Mouse (Mus musculus) heart, embryonic 12.5 days (tissue): ENCODE measurements around the gene U2surp. TPM values are rescaled to one million over a fixed set of nuclear protein-coding genes. Genes with fewer than 3 reads are reported as not detected.
"Not testable (repeated sequence)": the region's sequence is repeated elsewhere in the genome, so short reads cannot be mapped to it uniquely, and the experiment has no call there.

Source experiments
- ATAC-seq: fragments of 200-750 bp; cut with Nextera tagmentation; 2 replicates; pipeline ENCODE4 v1.8.0; 2017; ENCODE audit warnings: moderate TSS enrichment, moderate library complexity; ENCODE audit not compliant: insufficient number of reproducible peaks, low FRiP score
- H3K27ac ChIP-seq: fragments of 300-500 bp; sonication (generic); 2 replicates; pipeline ENCODE4 v1.5.1; 2016; ENCODE audit warnings: mild to moderate bottlenecking, moderate library complexity; ENCODE audit not compliant: poor library complexity, severe bottlenecking
- H3K27me3 ChIP-seq: fragments of 300-500 bp; sonication (generic); replicated peaks from 2 replicates; pipeline ENCODE4 v1.6.1; 2016; ENCODE audit warnings: mild to moderate bottlenecking, moderate library complexity
- H3K36me3 ChIP-seq: fragments of 300-500 bp; sonication (generic); 2 replicates; pipeline ENCODE4 v1.6.1; 2016; ENCODE audit warnings: mild to moderate bottlenecking, moderate library complexity
- H3K4me1 ChIP-seq: fragments of 300-500 bp; sonication (generic); replicated peaks from 2 replicates; pipeline ENCODE4 v1.6.1; 2016; ENCODE audit warnings: mild to moderate bottlenecking
- H3K4me2 ChIP-seq: fragments of 300-500 bp; sonication (generic); 2 replicates; pipeline ENCODE4 v1.6.1; 2016; ENCODE audit warnings: mild to moderate bottlenecking, moderate library complexity
- H3K4me3 ChIP-seq: fragments of 300-500 bp; sonication (generic); 2 replicates; pipeline ENCODE4 v1.5.1; 2016; ENCODE audit warnings: mild to moderate bottlenecking
- H3K9ac ChIP-seq: fragments of 300-500 bp; sonication (generic); 2 replicates; pipeline ENCODE4 v1.6.1; 2016; ENCODE audit warnings: mild to moderate bottlenecking, moderate library complexity
- H3K9me3 ChIP-seq: fragments of 300-500 bp; sonication (generic); replicated peaks from 2 replicates; pipeline ENCODE4 v1.6.1; 2016; ENCODE audit warnings: mild to moderate bottlenecking, moderate library complexity
- WGBS: fragments of 180-500 bp; shearing (Covaris S2); methylation state at CpG from one replicate; pipeline ENCODE4 v1.1.7; 2016; 5-methylcytosine and 5-hydroxymethylcytosine counted together
- polyA plus RNA-seq: library from polyadenylated mRNA; unstranded; fragments of >200 nt; fragmentation: Nextera tagmentation; extraction: Ambion mirVana; gene quantifications from 2 replicates; pipeline ENCODE4 v1.2.1, GENCODE M21; 2016

Gene U2surp
- polyA plus RNA-seq, 1 experiment from 2014 or later = 101 TPM

GRCm38 (mm10) chr9:95510693-95511404 is 947 bp downstream of the U2surp start:
- 4% methylated on average over 21 of the region's 21 CpGs for WGBS
- Histone ChIP-seq H3K9ac (peak overlapping the region; percentile 92), H3K27me3 (no peaks in the 10 kb centered on the region), H3K36me3 (no peaks in the 10 kb centered on the region), H3K27ac (peak overlapping the region; percentile 91), H3K9me3 (no peaks in the 10 kb centered on the region), H3K4me3 (peak overlapping the region; percentile 91), H3K4me1 (peaks cover 12% of the 10 kb centered on the region), H3K4me2 (peak overlapping the region; percentile 94)
- peak; percentile 31 for ATAC-seq

DNA sequence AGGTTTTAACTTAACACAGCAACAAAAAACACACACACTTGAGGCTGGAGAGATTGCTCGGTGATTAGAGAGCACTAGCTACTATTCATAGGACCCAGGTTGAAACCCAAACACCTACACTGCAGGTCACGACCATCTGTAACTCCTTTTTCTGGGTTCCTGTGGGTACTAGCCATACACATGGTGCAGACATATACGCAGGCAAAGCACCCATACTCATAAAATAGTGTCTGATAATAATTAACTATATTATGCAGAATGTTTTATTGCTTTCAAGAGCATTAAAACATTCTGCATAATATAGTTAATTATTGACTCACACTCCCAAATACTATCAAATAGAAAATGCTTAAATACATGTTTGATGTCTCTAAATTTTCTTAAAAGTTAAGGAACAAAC is 6.1 kb downstream of the U2surp start:
- H3K36me3 ChIP-seq = no peaks in the 10 kb centered on the region
- H3K9me3 ChIP-seq = no peaks in the 10 kb centered on the region
- H3K4me2 ChIP-seq = no peak overlapping the region
- H3K4me1 ChIP-seq = peaks cover 13% of the 10 kb centered on the region
- no peaks in the 10 kb centered on the region for H3K27me3 ChIP-seq
- H3K4me3 ChIP-seq = no peak overlapping the region
- no peak overlapping the region for H3K9ac ChIP-seq
- no peak for ATAC-seq
- WGBS = 82% methylated on average over 3 of the region's 3 CpGs
- no peak overlapping the region for H3K27ac ChIP-seq

GRCm38 (mm10) chr9:95499848-95500247 is 11.9 kb downstream of the U2surp start:
- no peak overlapping the region for H3K27ac ChIP-seq
- H3K9me3 ChIP-seq = no peaks in the 10 kb centered on the region
- H3K9ac ChIP-seq = no peak overlapping the region
- no peak for ATAC-seq
- H3K36me3 ChIP-seq = peaks cover 12% of the 10 kb centered on the region; the same call in 1 of the 2 replicates
- H3K4me1 ChIP-seq = peaks cover 6% of the 10 kb centered on the region; the same call in 1 of the 2 replicates
- no peak overlapping the region for H3K4me3 ChIP-seq
- H3K27me3 ChIP-seq = no peaks in the 10 kb centered on the region
- no peak overlapping the region for H3K4me2 ChIP-seq

- H3K4me1 ChIP-seq = peaks cover 5% of the 10 kb centered on the region; the same call in 1 of the 2 replicates
- ATAC-seq = no peak
- H3K27me3 ChIP-seq = no peaks in the 10 kb centered on the region
- no peaks in the 10 kb centered on the region for H3K9me3 ChIP-seq
- H3K36me3 ChIP-seq = peaks cover 26% of the 10 kb centered on the region
- no peak overlapping the region for H3K27ac ChIP-seq
- 79% methylated on average over 1 of the region's 1 CpGs for WGBS
- H3K4me3 ChIP-seq = no peak overlapping the region
- H3K9ac ChIP-seq = no peak overlapping the region
- H3K4me2 ChIP-seq = no peak overlapping the region
These were observed 16.8 kb downstream of the U2surp start for GRCm38 (mm10) chr9:95495038-95495437.

DNA sequence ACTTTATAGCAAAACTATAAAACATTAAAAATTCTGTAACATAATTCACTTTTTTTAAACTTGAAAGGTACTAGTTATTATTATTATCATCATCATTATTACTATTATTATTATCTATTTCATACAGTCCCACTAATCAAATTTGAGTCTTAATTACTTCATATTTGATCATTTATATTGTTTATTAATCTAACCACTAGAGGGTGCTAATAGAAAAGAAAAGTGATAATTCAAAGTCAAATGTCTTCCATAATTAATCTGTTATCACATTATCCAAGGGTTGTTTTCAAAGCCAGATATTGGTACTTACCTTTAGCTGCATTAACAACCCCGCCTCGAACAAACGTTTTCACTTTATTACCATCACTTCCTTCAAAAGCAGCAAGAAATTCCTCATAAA is 18.4 kb downstream of the U2surp start:
- Histone ChIP-seq H3K4me2 (no peak overlapping the region), H3K4me3 (no peak overlapping the region), H3K9ac (no peak overlapping the region), H3K27me3 (no peaks in the 10 kb centered on the region), H3K9me3 (no peaks in the 10 kb centered on the region), H3K4me1 (peaks cover 5% of the 10 kb centered on the region; the same call in 1 of the 2 replicates), H3K27ac (no peak overlapping the region), H3K36me3 (peaks cover 30% of the 10 kb centered on the region)
- ATAC-seq = no peak
- WGBS = 90% methylated on average over 3 of the region's 3 CpGs

DNA sequence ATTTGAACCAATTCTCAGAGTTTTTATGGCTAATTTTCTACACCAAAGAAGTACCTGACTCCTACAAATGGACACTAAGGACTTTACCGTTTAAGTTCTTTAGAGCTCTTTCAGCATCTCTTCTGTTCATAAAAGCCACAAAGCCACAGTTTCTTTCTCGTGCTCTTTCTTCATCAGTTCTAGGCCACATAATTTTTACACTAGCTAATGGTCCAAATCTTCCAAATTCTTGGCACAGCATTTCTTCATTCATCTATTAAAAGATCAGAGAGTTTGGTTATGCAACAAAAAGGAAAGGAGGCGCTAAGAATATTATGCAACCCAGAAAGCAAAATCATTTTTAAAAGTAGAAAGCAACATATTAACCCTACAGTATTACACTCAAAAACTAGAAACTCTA is 21.8 kb downstream of the U2surp start:
- no peaks in the 10 kb centered on the region for H3K4me1 ChIP-seq
- no peak overlapping the region for H3K9ac ChIP-seq
- WGBS = 93% methylated on average over 3 of the region's 3 CpGs

DNA sequence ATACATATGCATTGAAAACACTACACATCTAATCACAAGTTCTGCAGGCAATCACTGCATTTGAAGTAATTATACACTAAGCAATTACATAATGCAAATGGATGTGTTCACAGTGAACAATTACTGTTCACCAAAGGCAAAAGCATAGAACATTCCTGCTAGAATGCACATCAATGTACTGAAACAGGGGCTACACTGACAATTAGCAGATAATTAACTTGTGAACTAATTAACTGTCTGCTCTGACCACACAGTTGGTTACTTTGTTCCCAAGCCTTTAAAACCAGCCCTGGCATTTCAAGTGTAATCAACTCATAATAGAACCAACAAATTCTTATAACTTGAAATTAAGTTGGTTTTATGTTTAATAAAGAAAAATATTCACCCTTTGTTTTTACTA is 22.9 kb downstream of the U2surp start:
- no peaks in the 10 kb centered on the region for H3K4me1 ChIP-seq
- H3K9me3 ChIP-seq = no peaks in the 10 kb centered on the region
- H3K9ac ChIP-seq = no peak overlapping the region
- no peak overlapping the region for H3K4me3 ChIP-seq
- ATAC-seq = no peak
- peaks cover 29% of the 10 kb centered on the region for H3K36me3 ChIP-seq
- H3K27ac ChIP-seq = no peak overlapping the region
- no peak overlapping the region for H3K4me2 ChIP-seq
- no peaks in the 10 kb centered on the region for H3K27me3 ChIP-seq

More for the DNA sequence above, 21.8 kb downstream of the U2surp start:
- Histone ChIP-seq H3K4me2 (no peak overlapping the region), H3K27me3 (no peaks in the 10 kb centered on the region), H3K27ac (no peak overlapping the region), H3K9me3 (no peaks in the 10 kb centered on the region), H3K4me3 (no peak overlapping the region), H3K36me3 (peaks cover 27% of the 10 kb centered on the region)
- no peak for ATAC-seq

DNA sequence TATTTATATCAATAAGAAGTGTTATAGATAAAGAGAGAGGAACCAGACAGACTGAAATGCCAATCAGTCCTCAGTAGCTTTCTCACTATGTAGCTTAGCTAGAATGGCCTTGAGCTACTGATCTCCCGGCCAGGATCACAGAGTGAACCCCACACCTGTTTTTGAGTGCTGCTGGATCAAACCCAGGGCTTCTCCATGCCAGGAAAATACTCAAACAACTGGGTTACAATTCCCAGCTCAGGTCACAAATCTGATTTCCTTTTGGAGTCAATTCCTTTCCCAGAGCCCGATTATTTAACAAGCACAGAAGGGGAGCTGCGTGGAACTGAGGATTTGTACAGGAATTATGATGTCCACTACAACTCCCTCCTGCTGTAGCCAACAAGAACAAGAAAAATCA is 31.8 kb downstream of the U2surp start:
- H3K36me3 ChIP-seq = peaks cover 46% of the 10 kb centered on the region
- 95% methylated on average over 3 of the region's 3 CpGs for WGBS
- no peak for ATAC-seq
- no peak overlapping the region for H3K4me3 ChIP-seq
- no peaks in the 10 kb centered on the region for H3K27me3 ChIP-seq
- no peak overlapping the region for H3K4me2 ChIP-seq
- no peak overlapping the region for H3K27ac ChIP-seq
- no peak overlapping the region for H3K9ac ChIP-seq
- H3K9me3 ChIP-seq = no peaks in the 10 kb centered on the region
- no peaks in the 10 kb centered on the region for H3K4me1 ChIP-seq

- H3K9ac ChIP-seq = no peak overlapping the region
- H3K27ac ChIP-seq = no peak overlapping the region
- no peak overlapping the region for H3K4me3 ChIP-seq
- no peaks in the 10 kb centered on the region for H3K27me3 ChIP-seq
- H3K36me3 ChIP-seq = peaks cover 51% of the 10 kb centered on the region
- 91% methylated on average over 5 of the region's 5 CpGs for WGBS
- no peak; the same call in 1 of the 2 replicates for ATAC-seq
- no peaks in the 10 kb centered on the region for H3K4me1 ChIP-seq
- H3K9me3 ChIP-seq = no peaks in the 10 kb centered on the region
- no peak overlapping the region for H3K4me2 ChIP-seq
These were observed 33.4 kb downstream of the U2surp start for GRCm38 (mm10) chr9:95478443-95478842.

DNA sequence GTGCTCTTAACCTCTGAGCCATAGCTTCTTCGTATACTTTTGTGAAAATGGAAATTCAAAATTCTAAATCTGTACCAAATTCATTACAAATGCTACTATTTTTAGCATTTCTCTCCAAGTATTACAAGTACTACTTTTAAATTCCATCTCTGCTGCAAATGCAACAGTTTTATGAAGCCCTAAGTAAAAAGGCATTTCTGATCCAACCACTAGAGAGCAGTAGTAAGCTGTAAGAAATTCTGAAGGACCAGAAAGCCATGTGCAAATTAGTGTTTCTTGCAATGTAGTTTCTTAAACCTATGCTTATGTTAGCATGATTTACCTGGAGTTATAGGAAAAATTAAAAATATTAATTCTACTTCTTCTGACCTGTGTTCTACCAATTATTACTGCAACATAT is 38.9 kb downstream of the U2surp start:
- no peak for ATAC-seq
- Histone ChIP-seq H3K4me2 (no peak overlapping the region), H3K27ac (no peak overlapping the region), H3K9ac (no peak overlapping the region), H3K9me3 (no peaks in the 10 kb centered on the region), H3K27me3 (no peaks in the 10 kb centered on the region), H3K4me3 (no peak overlapping the region), H3K36me3 (peaks cover 54% of the 10 kb centered on the region), H3K4me1 (no peaks in the 10 kb centered on the region)
- 88% methylated on average over 1 of the region's 1 CpGs for WGBS

GRCm38 (mm10) chr9:95469011-95469576 is 42.7 kb downstream of the U2surp start:
- not testable (repeated sequence) for H3K27me3 ChIP-seq, H3K4me2 ChIP-seq, ATAC-seq, H3K4me1 ChIP-seq, H3K27ac ChIP-seq, H3K9ac ChIP-seq, H3K9me3 ChIP-seq, H3K4me3 ChIP-seq
- H3K36me3 ChIP-seq = peaks cover 58% of the 10 kb centered on the region
- WGBS = 92% methylated on average over 7 of the region's 7 CpGs

- Histone ChIP-seq H3K4me3 (no peak overlapping the region), H3K36me3 (peaks cover 46% of the 10 kb centered on the region), H3K9me3 (no peaks in the 10 kb centered on the region), H3K27ac (no peak overlapping the region), H3K9ac (no peak overlapping the region), H3K4me2 (no peak overlapping the region), H3K27me3 (no peaks in the 10 kb centered on the region), H3K4me1 (no peaks in the 10 kb centered on the region)
- ATAC-seq = no peak
- 90% methylated on average over 1 of the region's 1 CpGs for WGBS
These were observed 47.8 kb downstream of the U2surp start for GRCm38 (mm10) chr9:95464028-95464427.
